Mouse (Mus musculus): ENCODE measurements around the gene Ltbp1. TPM values are rescaled to one million over a fixed set of nuclear protein-coding genes. Genes with fewer than 3 reads are reported as not detected.

The Ltbp1 gene
- polyA plus RNA-seq, 1 experiment from 2014 or later = 40.2 TPM

DNA sequence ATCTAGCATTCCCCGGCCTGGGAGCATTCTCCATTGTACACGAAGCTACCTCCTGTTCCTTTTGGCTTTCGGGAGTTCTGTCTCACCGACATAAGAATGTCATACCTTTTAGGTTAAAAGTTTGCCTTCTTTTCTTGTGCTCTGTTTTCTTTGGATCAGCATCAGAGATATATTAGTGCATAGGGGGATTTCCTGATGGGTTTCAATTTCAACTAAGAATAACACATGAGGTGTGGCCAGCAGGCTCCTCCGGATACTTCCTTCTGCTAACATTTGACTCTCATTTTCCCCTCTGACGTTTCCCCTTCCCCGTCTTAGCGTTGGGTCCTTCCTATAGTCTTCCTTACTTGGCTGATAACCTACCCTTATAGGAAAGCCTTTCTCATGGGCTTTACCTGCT lies 25.6 kb upstream of the Ltbp1 start:
- H3K27me3 ChIP-seq (ENCODE audit: insufficient read depth, low read length) = no peaks in the 10 kb centered on the region
- no peaks in the 10 kb centered on the region for H3K36me3 ChIP-seq (ENCODE audit: insufficient read depth, low read length)
- no peak overlapping the region for H3K9ac ChIP-seq (replicated peaks; ENCODE audit: low read length)
- no peak for ATAC-seq (ENCODE audit: low FRiP score, low TSS enrichment)
- H3K9me3 ChIP-seq (ENCODE audit: low read length) = no peaks in the 10 kb centered on the region
- H3K4me1 ChIP-seq (ENCODE audit: insufficient read depth, low read length) = no peaks in the 10 kb centered on the region
- 48% methylated on average over 8 of the region's 8 CpGs for WGBS
- H3K27ac ChIP-seq (ENCODE audit: low read length) = no peak overlapping the region
- H3K4me3 ChIP-seq (ENCODE audit: low read length) = no peak overlapping the region
- no peak overlapping the region for H3K4me2 ChIP-seq (replicated peaks; ENCODE audit: low read depth, low read length)

DNA sequence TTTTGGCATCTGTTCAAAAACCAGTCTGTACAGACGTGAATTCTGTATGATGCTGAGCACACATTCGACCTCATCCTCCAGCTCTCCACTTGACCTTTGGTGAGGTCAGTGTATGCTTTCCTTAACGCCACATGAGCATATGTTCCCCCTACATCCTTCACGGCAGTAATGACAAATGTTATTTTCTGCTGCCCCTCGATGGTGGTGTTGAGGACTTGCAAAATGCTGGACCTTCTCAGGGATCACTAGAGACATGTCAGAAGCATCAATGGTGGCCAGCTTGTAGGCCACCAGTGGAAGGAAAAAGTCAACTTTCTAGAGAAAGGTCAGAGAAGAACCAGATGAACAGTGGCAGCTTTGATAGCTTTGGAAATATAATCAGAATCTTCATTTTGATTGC lies 23.7 kb upstream of the Ltbp1 start:
- WGBS = 75% methylated on average over 5 of the region's 5 CpGs

DNA sequence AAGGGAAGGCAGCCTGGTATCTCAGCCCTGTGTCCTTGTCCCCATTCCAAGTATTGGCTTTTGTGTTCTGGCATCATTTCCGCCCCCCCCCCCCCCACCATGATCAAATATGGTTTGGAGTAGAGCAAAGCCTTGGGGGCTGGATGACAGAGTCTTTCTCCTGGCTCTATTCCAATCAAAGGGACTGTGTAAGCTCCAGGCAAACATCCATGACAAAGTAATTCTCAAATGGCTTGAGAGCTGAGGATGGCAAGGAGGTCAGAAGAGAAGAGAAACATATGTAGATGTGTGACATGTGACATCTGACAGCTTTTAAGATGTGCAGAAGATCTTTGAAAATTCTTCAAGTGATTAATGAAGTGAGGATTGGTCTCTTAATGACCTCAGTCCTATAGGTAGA lies 22.5 kb upstream of the Ltbp1 start:
- no peak overlapping the region for H3K4me2 ChIP-seq (replicated peaks; ENCODE audit: low read depth, low read length)
- no peak overlapping the region for H3K27ac ChIP-seq (ENCODE audit: low read length)
- no peaks in the 10 kb centered on the region for H3K4me1 ChIP-seq (ENCODE audit: insufficient read depth, low read length)
- no peak overlapping the region for H3K4me3 ChIP-seq (ENCODE audit: low read length)
- H3K27me3 ChIP-seq (ENCODE audit: insufficient read depth, low read length) = no peaks in the 10 kb centered on the region
- no peak for ATAC-seq (ENCODE audit: low FRiP score, low TSS enrichment)
- H3K9me3 ChIP-seq (ENCODE audit: low read length) = peaks cover 5% of the 10 kb centered on the region; the same call in 1 of the 2 replicates
- no peak overlapping the region for H3K9ac ChIP-seq (replicated peaks; ENCODE audit: low read length)
- WGBS = 62% methylated on average over 1 of the region's 1 CpGs
- H3K36me3 ChIP-seq (ENCODE audit: insufficient read depth, low read length) = no peaks in the 10 kb centered on the region

More for the DNA sequence above, 23.7 kb upstream of the Ltbp1 start:
- H3K9me3 ChIP-seq (ENCODE audit: low read length) = peaks cover 5% of the 10 kb centered on the region; the same call in 1 of the 2 replicates
- no peak overlapping the region for H3K4me3 ChIP-seq (ENCODE audit: low read length)
- no peaks in the 10 kb centered on the region for H3K27me3 ChIP-seq (ENCODE audit: insufficient read depth, low read length)
- no peak overlapping the region for H3K9ac ChIP-seq (replicated peaks; ENCODE audit: low read length)
- no peaks in the 10 kb centered on the region for H3K36me3 ChIP-seq (ENCODE audit: insufficient read depth, low read length)
- no peak overlapping the region for H3K4me2 ChIP-seq (replicated peaks; ENCODE audit: low read depth, low read length)
- ATAC-seq (ENCODE audit: low FRiP score, low TSS enrichment) = no peak
- no peaks in the 10 kb centered on the region for H3K4me1 ChIP-seq (ENCODE audit: insufficient read depth, low read length)
- H3K27ac ChIP-seq (ENCODE audit: low read length) = no peak overlapping the region

DNA sequence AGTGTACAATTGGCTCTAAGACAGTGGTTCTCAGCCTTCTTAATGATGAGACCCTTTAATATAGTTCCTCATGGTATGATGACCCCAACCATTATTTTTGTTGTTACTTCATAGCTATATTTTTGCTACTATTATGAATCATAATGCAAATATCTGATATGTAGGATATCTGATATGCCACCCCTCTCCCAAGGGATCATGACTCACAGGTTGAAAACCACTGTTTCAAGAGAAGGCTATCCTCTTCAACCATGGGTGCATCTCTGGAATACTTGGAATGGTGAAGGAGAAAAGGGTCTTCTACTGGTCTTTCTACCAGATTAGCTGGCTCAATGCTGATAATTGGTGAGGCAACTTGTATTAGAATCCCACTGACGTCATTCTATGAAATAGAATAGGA lies 21.3 kb upstream of the Ltbp1 start:
- H3K4me2 ChIP-seq (replicated peaks; ENCODE audit: low read depth, low read length) = no peak overlapping the region
- WGBS = 85% methylated on average over 1 of the region's 1 CpGs
- ATAC-seq (ENCODE audit: low FRiP score, low TSS enrichment) = no peak

DNA sequence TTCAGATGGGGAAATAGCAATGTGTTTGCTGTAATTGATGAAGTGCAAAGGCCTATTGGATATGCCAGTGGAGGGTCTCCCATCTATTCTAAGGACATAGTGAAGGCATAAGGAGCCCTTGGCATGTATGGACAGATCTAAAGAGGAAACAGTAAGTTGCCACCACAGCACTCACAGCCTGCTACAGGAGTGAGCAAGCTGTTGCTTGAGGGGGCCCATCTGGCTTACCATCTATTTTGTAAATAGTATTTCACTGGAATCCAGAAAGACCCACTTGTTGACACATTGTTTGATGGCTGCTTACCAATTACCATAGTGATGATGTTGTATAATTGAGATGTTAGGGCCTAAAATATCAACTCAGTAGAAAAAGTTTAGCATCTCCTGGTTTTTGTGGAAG lies 20.7 kb upstream of the Ltbp1 start:
- Histone ChIP-seq H3K9ac (replicated peaks; ENCODE audit: low read length) (no peak overlapping the region), H3K4me2 (replicated peaks; ENCODE audit: low read depth, low read length) (no peak overlapping the region), H3K27me3 (ENCODE audit: insufficient read depth, low read length) (no peaks in the 10 kb centered on the region), H3K9me3 (ENCODE audit: low read length) (peaks cover 9% of the 10 kb centered on the region; the same call in 1 of the 2 replicates), H3K36me3 (ENCODE audit: insufficient read depth, low read length) (no peaks in the 10 kb centered on the region), H3K4me1 (ENCODE audit: insufficient read depth, low read length) (no peaks in the 10 kb centered on the region), H3K4me3 (ENCODE audit: low read length) (no peak overlapping the region), H3K27ac (ENCODE audit: low read length) (no peak overlapping the region)
- ATAC-seq (ENCODE audit: low FRiP score, low TSS enrichment) = no peak

More for the DNA sequence above, 21.3 kb upstream of the Ltbp1 start:
- Histone ChIP-seq H3K36me3 (ENCODE audit: insufficient read depth, low read length) (no peaks in the 10 kb centered on the region), H3K4me1 (ENCODE audit: insufficient read depth, low read length) (no peaks in the 10 kb centered on the region), H3K9me3 (ENCODE audit: low read length) (peaks cover 5% of the 10 kb centered on the region; the same call in 1 of the 2 replicates), H3K27ac (ENCODE audit: low read length) (no peak overlapping the region), H3K27me3 (ENCODE audit: insufficient read depth, low read length) (no peaks in the 10 kb centered on the region), H3K9ac (replicated peaks; ENCODE audit: low read length) (no peak overlapping the region), H3K4me3 (ENCODE audit: low read length) (no peak overlapping the region)

DNA sequence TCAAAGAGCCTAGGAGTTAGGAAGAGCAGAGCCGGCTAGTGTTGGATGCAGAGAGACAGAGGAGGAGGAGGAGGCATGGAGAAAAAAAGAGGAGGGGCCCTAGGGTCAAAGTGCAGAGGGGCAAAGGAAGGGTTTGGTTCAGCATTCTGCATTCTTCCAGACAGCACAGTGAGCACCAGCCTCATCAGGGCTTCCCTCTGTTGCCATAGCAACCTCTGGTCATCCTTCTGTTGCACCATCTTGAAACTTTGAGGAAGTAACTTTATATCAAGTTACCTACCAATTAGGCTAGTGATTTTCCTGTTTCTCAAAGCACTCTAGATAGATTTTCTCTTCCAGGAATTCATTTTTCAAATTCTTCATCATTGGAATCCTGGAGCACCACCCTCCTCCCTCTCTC lies 18.3 kb upstream of the Ltbp1 start:
- no peak overlapping the region for H3K27ac ChIP-seq (ENCODE audit: low read length)
- no peak overlapping the region for H3K4me2 ChIP-seq (replicated peaks; ENCODE audit: low read depth, low read length)
- no peaks in the 10 kb centered on the region for H3K36me3 ChIP-seq (ENCODE audit: insufficient read depth, low read length)
- no peak for ATAC-seq (ENCODE audit: low FRiP score, low TSS enrichment)
- no peak overlapping the region for H3K4me3 ChIP-seq (ENCODE audit: low read length)
- H3K9ac ChIP-seq (replicated peaks; ENCODE audit: low read length) = no peak overlapping the region
- no peaks in the 10 kb centered on the region for H3K4me1 ChIP-seq (ENCODE audit: insufficient read depth, low read length)
- no peaks in the 10 kb centered on the region for H3K27me3 ChIP-seq (ENCODE audit: insufficient read depth, low read length)
- H3K9me3 ChIP-seq (ENCODE audit: low read length) = peaks cover 17% of the 10 kb centered on the region; the same call in 1 of the 2 replicates
- 44% methylated on average over 1 of the region's 1 CpGs for WGBS

DNA sequence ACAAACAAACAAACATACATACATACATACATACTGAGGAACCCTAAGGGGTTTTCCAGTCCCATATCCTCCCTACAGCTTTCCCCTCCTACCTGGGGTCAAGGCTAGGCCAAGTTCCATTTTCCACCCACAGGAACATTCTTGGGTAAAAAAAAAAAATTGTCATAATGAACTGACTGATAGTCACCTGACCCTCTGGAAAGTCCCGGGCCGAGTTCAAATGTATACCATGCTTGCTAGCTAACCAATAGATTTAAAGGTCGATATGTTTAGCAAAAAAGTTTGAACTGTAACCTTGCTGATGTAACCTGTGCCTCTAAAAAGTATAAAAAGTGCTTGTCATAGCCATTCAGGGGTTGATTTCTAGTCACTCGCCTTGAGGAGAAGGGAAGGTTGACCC lies 15.7 kb upstream of the Ltbp1 start:
- 93% methylated on average over 4 of the region's 4 CpGs for WGBS
- peaks cover 17% of the 10 kb centered on the region; the same call in 1 of the 2 replicates for H3K9me3 ChIP-seq (ENCODE audit: low read length)
- H3K4me1 ChIP-seq (ENCODE audit: insufficient read depth, low read length) = peaks cover 11% of the 10 kb centered on the region
- no peaks in the 10 kb centered on the region for H3K36me3 ChIP-seq (ENCODE audit: insufficient read depth, low read length)
- ATAC-seq (ENCODE audit: low FRiP score, low TSS enrichment) = no peak
- no peak overlapping the region for H3K4me3 ChIP-seq (ENCODE audit: low read length)
- H3K27ac ChIP-seq (ENCODE audit: low read length) = no peak overlapping the region
- no peak overlapping the region for H3K9ac ChIP-seq (replicated peaks; ENCODE audit: low read length)
- H3K4me2 ChIP-seq (replicated peaks; ENCODE audit: low read depth, low read length) = no peak overlapping the region
- H3K27me3 ChIP-seq (ENCODE audit: insufficient read depth, low read length) = no peaks in the 10 kb centered on the region

DNA sequence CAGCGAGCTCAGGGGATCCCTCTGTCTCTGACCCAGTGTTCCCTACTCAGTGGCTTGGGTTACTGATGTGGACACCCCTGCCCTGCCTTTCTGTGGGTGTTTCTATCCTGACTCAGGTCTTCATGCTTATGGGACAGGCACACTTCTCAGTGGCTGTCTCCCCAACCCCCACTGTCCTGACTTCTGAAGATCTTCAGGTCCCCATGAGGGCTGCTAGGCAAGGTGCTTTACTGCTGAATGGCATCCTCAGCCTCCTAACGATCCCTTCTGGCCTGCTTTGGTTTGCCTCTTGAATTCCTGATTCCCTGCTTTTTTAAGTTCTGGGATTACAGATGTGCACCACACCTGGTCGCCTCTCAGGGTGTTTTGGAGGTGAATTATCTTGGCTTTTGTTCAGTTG lies 14.8 kb upstream of the Ltbp1 start:
- Histone ChIP-seq H3K4me3 (ENCODE audit: low read length) (no peak overlapping the region), H3K27ac (ENCODE audit: low read length) (no peak overlapping the region), H3K9ac (replicated peaks; ENCODE audit: low read length) (no peak overlapping the region), H3K4me1 (ENCODE audit: insufficient read depth, low read length) (peaks cover 19% of the 10 kb centered on the region), H3K9me3 (ENCODE audit: low read length) (peaks cover 12% of the 10 kb centered on the region; the same call in 1 of the 2 replicates), H3K27me3 (ENCODE audit: insufficient read depth, low read length) (no peaks in the 10 kb centered on the region), H3K4me2 (replicated peaks; ENCODE audit: low read depth, low read length) (no peak overlapping the region), H3K36me3 (ENCODE audit: insufficient read depth, low read length) (no peaks in the 10 kb centered on the region)
- 68% methylated on average over 3 of the region's 3 CpGs for WGBS
- no peak for ATAC-seq (ENCODE audit: low FRiP score, low TSS enrichment)

DNA sequence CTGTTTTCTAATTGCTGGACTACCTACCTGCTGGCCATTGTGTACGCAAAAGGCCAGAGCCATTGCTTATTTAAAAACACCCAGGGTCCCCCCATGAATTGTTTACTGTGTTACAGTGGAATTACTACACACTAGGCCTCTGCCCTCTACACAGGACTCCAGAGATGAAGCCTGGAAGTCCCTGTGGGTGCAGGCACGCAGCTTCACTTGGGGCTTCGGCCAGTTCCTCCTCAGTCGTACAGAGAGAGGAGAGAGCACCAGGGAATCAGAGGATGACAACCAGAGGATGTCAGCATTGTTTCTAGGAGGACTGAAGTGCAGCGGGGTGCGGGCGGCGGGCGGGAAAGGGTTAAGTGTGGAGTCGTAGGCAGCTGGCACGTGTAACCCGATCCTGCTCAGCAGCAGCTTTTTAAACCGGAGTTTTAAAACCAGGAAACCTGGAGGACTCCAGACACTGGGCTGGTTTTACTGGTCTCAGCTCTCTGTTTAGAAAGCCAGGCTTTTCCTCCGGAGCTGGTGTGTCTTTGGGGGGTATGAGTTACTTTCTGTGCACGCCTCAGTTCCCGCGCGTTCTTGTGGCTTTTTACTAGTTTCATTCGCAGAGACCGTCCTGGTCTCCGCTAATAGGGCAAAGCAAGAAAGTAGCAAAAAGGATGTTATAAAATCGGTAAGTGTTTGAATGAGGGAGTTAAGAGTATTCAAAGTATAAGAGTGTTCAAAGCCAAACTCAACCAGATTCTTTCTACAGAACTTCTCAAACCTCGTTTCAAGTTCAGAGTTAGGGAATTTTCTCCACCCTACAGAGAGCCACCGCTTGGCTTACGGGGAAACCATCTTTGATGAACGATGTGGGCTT lies 11.4 kb upstream of the Ltbp1 start:
- H3K27ac ChIP-seq (ENCODE audit: low read length) = peak overlapping the region; percentile 90
- peak overlapping the region; percentile 61 for H3K9ac ChIP-seq (replicated peaks; ENCODE audit: low read length)
- peak overlapping the region; percentile 42 for H3K4me3 ChIP-seq (ENCODE audit: low read length)
- WGBS = 3% methylated on average over 26 of the region's 26 CpGs
- H3K27me3 ChIP-seq (ENCODE audit: insufficient read depth, low read length) = no peaks in the 10 kb centered on the region
- H3K4me1 ChIP-seq (ENCODE audit: insufficient read depth, low read length) = peaks cover 19% of the 10 kb centered on the region
- peak; percentile 95 for ATAC-seq (ENCODE audit: low FRiP score, low TSS enrichment)
- H3K36me3 ChIP-seq (ENCODE audit: insufficient read depth, low read length) = no peaks in the 10 kb centered on the region
- peak overlapping the region; percentile 63 for H3K4me2 ChIP-seq (replicated peaks; ENCODE audit: low read depth, low read length)
- peaks cover 11% of the 10 kb centered on the region; the same call in 1 of the 2 replicates for H3K9me3 ChIP-seq (ENCODE audit: low read length)

DNA sequence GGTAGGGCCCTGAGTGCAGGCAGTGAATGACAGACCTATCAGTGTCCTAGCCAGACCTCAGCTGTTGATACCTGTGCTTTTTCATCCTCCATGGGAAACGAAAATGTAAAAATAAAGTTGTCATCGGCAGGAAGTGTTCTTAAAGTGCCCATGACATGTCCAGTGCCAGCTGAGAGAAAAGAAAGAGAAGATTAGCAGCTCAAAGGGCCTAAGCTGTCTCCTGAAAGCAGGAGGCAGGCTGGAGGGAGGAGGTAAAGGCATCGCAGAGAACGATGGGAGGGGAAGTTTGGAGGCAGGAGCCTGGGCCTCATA lies 10.8 kb upstream of the Ltbp1 start:
- Histone ChIP-seq H3K27me3 (ENCODE audit: insufficient read depth, low read length) (no peaks in the 10 kb centered on the region), H3K9ac (replicated peaks; ENCODE audit: low read length) (peak overlapping the region; percentile 61), H3K27ac (ENCODE audit: low read length) (peak overlapping the region; percentile 90), H3K4me1 (ENCODE audit: insufficient read depth, low read length) (peaks cover 19% of the 10 kb centered on the region), H3K4me3 (ENCODE audit: low read length) (peak overlapping the region; percentile 42), H3K36me3 (ENCODE audit: insufficient read depth, low read length) (no peaks in the 10 kb centered on the region), H3K9me3 (ENCODE audit: low read length) (peaks cover 10% of the 10 kb centered on the region; the same call in 1 of the 2 replicates), H3K4me2 (replicated peaks; ENCODE audit: low read depth, low read length) (peak overlapping the region; percentile 63)
- ATAC-seq (ENCODE audit: low FRiP score, low TSS enrichment) = no peak; the same call in 1 of the 2 replicates
- WGBS = under 1% methylated on average over 4 of the region's 4 CpGs

All from kidney, embryonic 16.5 days (tissue).